Mouse (Mus musculus) yolk sac, embryonic 10.5 days (tissue): ENCODE data around the gene Fam71a.
A peak's percentile ranks its signal among the peaks of the same experiment; 100 is the strongest.

Experiments used
- DNase-seq: peaks from one replicate; pipeline ENCODE4 v3.0.0-alpha.2; 2017; ENCODE audit warnings: low spot score

The Fam71a gene

DNA sequence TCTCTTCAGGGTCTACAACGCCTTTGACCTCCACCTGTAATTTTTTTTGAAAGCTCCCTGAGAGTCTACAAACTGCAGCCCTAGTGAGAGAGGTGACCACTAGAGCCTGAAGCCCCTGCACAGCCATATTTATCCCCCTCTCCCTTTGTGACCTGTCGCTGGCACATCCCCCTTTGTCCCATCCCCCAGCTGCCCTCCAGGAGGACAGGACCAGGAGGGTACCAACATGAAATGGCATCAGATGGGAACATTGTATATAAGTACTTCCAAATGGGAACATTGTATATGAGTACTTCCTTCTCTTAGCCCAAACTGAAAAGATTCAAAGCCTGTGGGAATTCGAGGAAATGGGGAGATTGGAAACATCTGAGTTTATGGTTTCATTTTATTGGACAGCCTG, at the start of gene Fam71a:
TSS of gene Fam71a (minus strand) at position 101 of the 400 bp plus-strand sequence.
- DNase-seq, result no peak

GRCm38 (mm10) chr1:191211096-191211495, 46.5 kb upstream of the Fam71a start:
- DNase-seq, result no peak

- DNase-seq, result no peak
These were observed 41.2 kb upstream of the Fam71a start for GRCm38 (mm10) chr1:191205791-191206190.

- DNase-seq, result no peak
These were observed 40.3 kb upstream of the Fam71a start for GRCm38 (mm10) chr1:191204876-191205275.

GRCm38 (mm10) chr1:191203496-191203895, 38.9 kb upstream of the Fam71a start:
- no peak for DNase-seq

DNA sequence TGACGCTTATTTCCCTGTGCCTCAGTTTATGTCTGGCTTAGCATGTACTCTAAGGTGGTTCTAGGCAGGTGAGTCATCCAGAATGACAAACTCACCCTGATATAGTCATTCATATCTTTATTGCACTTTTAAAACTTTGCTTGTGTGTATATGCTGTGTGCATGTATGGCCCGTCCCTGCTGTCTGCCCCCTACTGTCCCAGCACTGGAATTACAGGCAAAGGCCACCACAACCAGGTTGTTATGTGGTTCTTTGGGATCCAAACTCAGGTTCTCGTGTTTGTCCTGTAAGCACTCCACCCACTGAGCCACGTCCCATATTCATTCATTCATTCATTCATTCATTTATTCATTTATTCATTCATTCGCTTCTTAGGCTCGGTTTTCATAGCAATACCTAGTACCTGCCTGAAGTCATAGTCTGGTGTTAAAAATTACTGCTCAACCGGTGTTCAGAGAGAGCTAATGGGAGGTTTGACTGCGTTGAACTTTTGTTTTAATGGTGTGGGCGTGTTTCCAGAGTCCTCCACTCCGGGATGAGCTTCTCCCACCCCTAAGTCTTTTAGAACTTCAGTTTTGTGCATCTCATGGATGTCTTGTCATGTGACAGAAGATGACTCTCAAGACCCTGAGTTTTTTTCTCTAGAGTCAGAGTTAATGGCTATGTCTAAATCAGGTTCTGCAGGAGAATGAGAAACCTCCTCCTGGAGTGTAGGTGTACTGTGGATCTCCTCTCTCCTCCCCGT, 37.8 kb upstream of the Fam71a start:
- no peak for DNase-seq

DNA sequence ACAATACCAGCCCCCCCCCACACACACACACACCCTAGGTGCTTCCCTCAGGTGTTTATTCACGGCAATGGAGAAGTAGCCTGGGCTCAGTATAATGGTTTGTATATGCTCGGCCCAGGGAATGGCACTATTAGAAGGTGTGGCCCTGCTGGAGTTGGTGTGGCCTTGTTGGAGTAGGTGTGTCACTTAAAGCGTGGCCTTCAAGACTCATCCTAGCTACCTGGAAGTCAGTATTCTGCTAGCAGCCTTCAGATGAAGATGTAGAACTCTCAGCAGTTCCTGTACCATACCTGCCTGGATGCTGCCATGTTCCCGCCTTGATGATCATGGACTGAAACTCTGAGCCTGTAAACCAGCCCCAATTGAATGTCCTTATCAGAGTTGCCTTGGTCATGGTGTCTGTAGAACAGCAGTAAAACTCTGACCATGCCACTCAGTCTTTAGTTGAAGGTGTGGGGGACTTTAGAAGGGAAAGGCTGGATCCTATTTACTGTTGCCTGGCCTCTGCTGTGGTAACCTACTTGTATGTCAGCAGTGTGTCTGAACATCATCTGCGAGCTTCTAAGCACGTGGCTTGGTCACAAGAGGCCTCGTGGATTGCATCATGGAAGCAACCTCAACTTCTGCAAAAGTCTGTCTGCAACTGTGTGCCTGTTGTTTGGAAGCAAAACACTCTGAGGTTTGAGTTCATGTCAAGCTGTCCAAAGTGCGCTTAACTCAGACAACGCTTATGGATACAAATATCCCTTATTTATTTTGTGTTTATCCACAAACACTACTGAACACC, 36.4 kb upstream of the Fam71a start:
- no peak for DNase-seq

- DNase-seq, result no peak
These were observed 33.3 kb upstream of the Fam71a start for GRCm38 (mm10) chr1:191197916-191198315.

DNA sequence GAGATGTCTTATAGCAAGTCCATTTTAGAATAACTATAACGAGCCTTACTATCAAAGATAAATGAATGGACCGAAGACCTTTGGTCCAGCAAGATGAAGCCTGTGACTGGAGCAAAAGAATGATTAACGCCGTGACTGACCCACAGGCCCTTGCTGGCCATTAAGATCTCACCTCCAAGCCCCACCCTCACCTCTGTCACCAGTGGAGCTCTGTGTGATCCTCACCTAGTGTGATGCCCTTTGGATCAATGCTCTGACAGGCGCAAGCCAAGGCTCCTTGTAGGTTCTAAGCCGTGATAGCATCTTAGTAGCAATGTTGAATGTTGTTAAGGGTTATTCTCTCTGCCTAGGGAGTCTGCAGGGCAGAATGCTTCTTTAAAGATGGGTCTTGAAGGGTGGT, 31.4 kb upstream of the Fam71a start:
- no peak for DNase-seq

DNA sequence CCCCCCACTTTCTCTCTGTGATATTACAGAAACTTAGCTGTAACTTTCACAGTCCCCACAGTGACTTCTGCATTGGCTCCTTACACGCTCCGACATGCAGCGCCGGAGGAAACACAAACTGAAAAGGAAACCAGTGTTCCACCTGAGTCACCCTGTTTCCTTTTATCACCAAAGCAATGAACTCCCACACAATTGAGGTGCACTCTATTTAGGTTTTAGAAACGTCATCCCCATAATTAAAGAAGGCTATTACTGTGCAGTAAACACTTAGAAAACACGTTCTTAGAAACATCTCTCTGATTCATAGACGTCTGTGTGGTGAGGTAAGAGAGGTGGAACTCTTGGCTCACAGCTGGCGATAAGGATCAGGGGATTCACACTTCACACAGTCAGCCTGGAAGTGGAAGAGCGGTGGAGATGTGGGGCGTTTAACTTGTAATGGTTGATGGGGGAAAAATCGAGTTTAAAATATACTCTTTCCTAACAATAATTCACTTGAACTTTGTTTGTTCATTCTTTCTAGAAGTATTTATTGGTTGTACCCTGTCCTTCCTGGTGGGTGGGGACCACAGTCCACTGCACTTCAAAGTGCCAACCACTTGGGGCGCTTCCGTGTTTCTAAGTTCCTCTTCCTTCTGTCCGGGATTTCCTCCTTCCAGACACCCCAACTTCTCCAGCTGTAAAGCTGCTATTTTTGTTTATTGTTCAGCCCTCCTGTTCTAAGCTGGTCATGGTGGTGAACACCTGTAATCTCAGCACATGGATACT, 29.2 kb upstream of the Fam71a start:
- peak; percentile 44 for DNase-seq

GRCm38 (mm10) chr1:191192751-191193150, 28.1 kb upstream of the Fam71a start:
- DNase-seq, result no peak

- no peak for DNase-seq
These were observed 27.6 kb upstream of the Fam71a start for GRCm38 (mm10) chr1:191192213-191192612.

DNA sequence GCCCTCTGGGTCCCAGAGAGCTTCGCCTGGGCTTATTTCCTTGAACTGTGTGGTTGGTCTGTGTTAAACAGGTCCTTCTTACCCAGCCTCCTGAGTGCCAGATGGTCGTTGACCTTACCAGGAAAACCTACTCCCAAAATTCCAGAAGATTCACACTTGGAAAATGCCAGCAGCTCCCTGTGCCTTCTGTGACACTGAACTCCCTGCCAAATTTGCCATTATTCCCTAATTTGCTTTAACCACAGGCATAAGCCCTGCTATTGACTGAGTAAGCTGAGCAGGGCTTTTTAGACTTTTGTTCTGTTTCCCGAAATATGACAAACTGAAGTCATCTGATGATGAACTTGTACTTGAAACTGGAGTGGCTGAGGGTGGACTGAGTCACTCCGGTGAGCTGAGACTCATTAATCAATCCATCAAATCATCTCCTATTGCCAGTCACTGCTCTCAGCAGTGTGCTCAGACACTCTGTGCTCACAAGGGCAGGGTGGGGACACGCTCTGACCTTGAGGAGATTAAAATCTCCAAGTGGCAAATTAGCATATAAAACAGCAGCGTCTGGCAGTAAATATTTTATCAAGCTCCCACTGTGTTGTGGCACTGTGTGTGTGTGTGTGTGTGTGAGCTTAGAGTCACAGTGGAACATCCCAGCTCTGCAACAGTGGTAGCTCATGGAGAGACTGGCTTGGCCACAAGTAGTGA, 25.2 kb upstream of the Fam71a start:
- DNase-seq, result no peak

DNA sequence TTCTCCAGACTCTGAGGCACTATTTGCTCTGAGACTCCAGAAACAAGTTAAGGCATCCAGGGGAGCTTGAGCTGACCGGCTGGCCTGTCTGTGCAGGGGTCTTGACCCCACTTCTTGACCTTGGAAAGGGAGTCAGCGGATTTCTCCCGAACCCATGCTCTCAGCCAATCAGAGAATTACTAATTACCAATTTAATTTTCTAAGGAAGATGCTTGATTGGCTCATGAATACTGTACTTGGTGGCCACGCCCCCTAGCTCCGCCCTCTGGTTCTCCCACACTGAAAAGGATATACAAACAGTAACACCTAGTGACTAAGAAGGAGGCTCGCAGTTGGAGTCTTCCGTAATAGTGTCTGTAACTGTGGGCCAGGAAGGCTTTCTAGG, 21.8 kb upstream of the Fam71a start:
- peak; percentile 73 for DNase-seq

GRCm38 (mm10) chr1:191185761-191186385, 21.3 kb upstream of the Fam71a start:
- peak; percentile 30 for DNase-seq

DNA sequence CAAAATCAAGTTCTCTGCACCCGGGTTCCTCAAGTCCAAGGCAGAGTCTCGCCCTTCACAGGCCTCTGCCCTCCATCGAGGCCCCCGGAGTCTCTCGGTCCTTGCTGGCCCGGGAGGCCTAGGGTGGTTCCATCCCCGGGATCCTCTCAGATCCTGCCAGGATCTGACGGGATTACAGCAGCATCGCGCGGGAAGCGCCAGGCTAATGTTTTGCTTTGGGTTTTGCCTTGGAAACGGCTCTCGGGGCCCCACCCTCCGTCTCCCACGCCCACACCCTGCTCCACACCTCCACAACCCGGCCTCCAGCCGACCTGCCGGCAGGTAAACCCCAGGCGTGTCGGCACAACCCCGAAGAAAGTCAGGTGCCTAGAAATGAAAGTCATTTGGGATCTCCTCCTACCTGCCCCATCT, 20.2 kb upstream of the Fam71a start:
- peak; percentile 45 for DNase-seq

DNA sequence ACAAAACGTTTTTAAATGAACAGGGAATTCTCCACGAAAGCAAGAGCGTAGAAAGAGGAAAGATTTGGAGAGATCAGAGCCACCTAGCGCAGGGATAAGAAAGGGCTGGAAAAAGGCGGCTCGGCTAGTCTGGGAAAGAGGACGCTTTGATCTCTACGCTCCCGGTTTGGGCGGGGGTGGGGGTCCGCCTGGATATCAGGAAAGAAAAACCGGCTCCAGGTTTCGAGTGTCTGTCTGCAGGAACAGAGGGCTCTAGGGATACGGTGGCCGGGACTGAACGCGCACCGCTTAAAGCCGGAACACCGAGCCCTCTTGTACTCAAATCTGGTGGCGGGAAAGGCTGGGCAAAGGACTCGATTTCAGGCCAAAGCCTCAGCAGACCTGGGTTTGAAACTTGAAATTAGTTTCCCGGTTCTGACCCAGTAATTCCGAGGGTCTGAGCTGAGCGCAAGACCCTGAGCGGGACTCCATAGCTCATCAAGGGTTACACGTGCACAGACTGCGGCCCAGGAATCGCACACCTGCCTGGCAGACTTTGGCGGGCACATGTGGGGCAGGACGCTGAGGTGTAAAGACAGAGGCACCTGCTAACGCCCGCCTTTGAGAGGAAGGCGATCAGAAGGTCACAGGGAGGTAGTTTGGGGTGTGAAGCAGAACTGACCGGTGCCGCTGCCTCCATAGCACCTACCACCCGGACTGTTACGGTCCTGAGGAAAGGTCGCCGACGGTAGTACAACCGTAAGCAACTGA, 19.6 kb upstream of the Fam71a start:
- DNase-seq, result peak; percentile 47

GRCm38 (mm10) chr1:191183163-191184065, 18.8 kb upstream of the Fam71a start:
- peak; percentile 98 for DNase-seq

DNA sequence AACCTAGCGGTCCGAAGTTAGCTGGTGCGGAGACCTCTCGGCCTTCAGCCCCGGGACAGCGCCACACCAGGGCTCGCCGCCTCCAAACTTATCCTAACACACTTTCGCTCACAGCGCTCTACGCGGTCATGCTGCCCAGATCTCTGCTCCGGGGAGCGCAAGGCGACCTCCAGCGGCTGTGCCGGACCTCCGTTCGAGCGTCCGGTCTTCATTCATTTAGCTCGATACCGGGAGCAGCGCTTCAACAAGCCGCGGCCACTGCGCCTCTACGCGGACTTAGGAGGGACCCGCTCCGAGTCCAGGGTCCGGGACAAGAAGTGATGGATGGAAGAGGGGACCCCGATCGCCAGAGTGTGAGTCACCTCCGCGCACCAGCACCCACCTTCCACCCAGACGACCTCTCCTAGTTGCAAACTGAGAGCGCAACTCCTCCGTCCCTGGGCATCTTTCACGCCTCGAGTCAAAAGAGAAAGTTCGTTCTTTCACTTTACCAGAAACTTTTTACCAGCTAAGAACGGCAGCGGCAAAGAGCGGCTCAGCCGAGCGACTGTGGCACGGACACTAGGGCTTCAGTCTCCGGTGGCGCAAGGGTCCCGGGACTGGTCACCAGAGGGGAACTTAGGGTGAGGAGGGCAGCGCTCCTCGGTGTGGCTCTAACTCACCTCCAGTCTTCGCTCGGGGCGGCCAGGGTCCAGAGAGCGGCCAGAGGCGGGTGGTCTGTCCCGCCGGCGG, 18.0 kb upstream of the Fam71a start:
- DNase-seq, result peak; percentile 88
